ENCODE assay signal across 10 mouse cellular contexts in genomic region chr15:98954425-98955253, GRCm38 (mm10). TPM values are rescaled to one million over a fixed set of nuclear protein-coding genes. Genes with fewer than 3 reads are reported as not detected.
DNase-seq lines count a peak whose midpoint lies in the region; ATAC-seq lines count a peak whose summit lies in the region.
"Had no signal": no experiment of that assay in that cellular context is flagged by ENCODE, and none has a peak within 500 bp of the region (broad histone marks: within the 10 kb centered on the region; RNA-seq: fewer than 3 reads in every experiment).

No protein-coding gene starts in this region.

- ATAC-seq in hindbrain, embryonic 15.5 days (ENCODE audit: low FRiP score, low read depth), result peak; percentile 1; the same call in 1 of the 2 replicates
- no peak for ATAC-seq in midbrain, embryonic 15.5 days (replicated peaks)

- peaks cover 2% of the 10 kb centered on the region; the same call in 1 of the 2 replicates for H3K36me3 ChIP-seq in hindbrain, embryonic 15.5 days
- H3K36me3 ChIP-seq in midbrain, embryonic 15.5 days (replicated peaks), result no peaks in the 10 kb centered on the region

- H3K4me2 ChIP-seq in hindbrain, embryonic 15.5 days, result peak overlapping the region; percentile 79
- H3K4me2 ChIP-seq in midbrain, embryonic 15.5 days, result peak overlapping the region; percentile 65
- H3K4me2 ChIP-seq: liver, embryonic 15.5 days had no signal

- H3K9ac ChIP-seq in hindbrain, embryonic 15.5 days, result peak overlapping the region; percentile 66
- H3K9ac ChIP-seq in midbrain, embryonic 15.5 days, result peak overlapping the region; percentile 53
- H3K9ac ChIP-seq: liver, embryonic 15.5 days had no signal

- peak overlapping the region; percentile 99 for H3K27ac ChIP-seq in hindbrain, embryonic 15.5 days (replicated peaks)
- peak overlapping the region; percentile 100 for H3K27ac ChIP-seq in midbrain, embryonic 15.5 days
- H3K27ac ChIP-seq: liver, embryonic 15.5 days had no signal

- no peaks in the 10 kb centered on the region for H3K9me3 ChIP-seq in hindbrain, embryonic 15.5 days
- H3K9me3 ChIP-seq in midbrain, embryonic 15.5 days, result no peaks in the 10 kb centered on the region
- H3K9me3 ChIP-seq: liver, embryonic 15.5 days had no signal

- no peaks in the 10 kb centered on the region for H3K27me3 ChIP-seq in hindbrain, embryonic 15.5 days
- no peaks in the 10 kb centered on the region for H3K27me3 ChIP-seq in midbrain, embryonic 15.5 days (replicated peaks)

- H3K4me1 ChIP-seq in hindbrain, embryonic 15.5 days (replicated peaks), result peaks cover 11% of the 10 kb centered on the region
- H3K4me1 ChIP-seq in midbrain, embryonic 15.5 days, result peaks cover 9% of the 10 kb centered on the region

- WGBS in hindbrain, embryonic 15.5 days, result 4% methylated on average over 14 of the region's 14 CpGs
- 5% methylated on average over 14 of the region's 14 CpGs for WGBS in midbrain, embryonic 15.5 days

- DNase-seq in adrenal gland, postnatal 14 days, result peak; percentile 43
- DNase-seq in adrenal gland, postnatal 25 days, result no peak
- peak; percentile 26 for DNase-seq in ovary, postnatal 36 days (ENCODE audit: low spot score)
- DNase-seq in ovary, adult 18-20 months (ENCODE audit: low spot score), result no peak
- no peak for DNase-seq in spleen, postnatal 14 days (ENCODE audit: low spot score in 2 of 2)
- no peak for DNase-seq in adrenal gland, adult 18-20 months (ENCODE audit: low spot score in 2 of 2)

- peak overlapping the region; percentile 79 for H3K4me3 ChIP-seq in hindbrain, embryonic 15.5 days
- peak overlapping the region; percentile 87 for H3K4me3 ChIP-seq in midbrain, embryonic 15.5 days
- H3K4me3 ChIP-seq: liver, embryonic 15.5 days had no signal

RNA-seq across cellular contexts. Expression of gene Tuba1a, which starts 1.1 kb away (rescaled TPM):
- 124 and 185 TPM in 2 replicates for total RNA-seq in adrenal gland, postnatal 14 days (2021)
- total RNA-seq in adrenal gland, postnatal 25 days (2021), result 81.5 and 90.9 TPM in 2 replicates
- 14,750 and 15,534 TPM in 2 replicates for polyA plus RNA-seq in hindbrain, embryonic 15.5 days (2015; fragmentation: Nextera tagmentation; extraction: Ambion mirVana)
- 17,671 and 17,732 TPM in 2 replicates for polyA plus RNA-seq in midbrain, embryonic 15.5 days (2015; fragmentation: Nextera tagmentation; extraction: Ambion mirVana)
- 100 to 1,000 TPM in 1 of 2 experiments, 10 to 100 TPM in 1; 74.3 to 169 TPM for total RNA-seq in adrenal gland, adult 18-20 months (2021)

RNA-seq across cellular contexts. Expression of gene Gm49450, which starts 1.3 kb away (rescaled TPM):
- total RNA-seq in adrenal gland, postnatal 14 days (2021), result not detected in 2 replicates
- not detected in 2 replicates for total RNA-seq in adrenal gland, postnatal 25 days (2021)
- polyA plus RNA-seq in hindbrain, embryonic 15.5 days (2015; fragmentation: Nextera tagmentation; extraction: Ambion mirVana), result not detected in 2 replicates
- not detected in 2 replicates for polyA plus RNA-seq in midbrain, embryonic 15.5 days (2015; fragmentation: Nextera tagmentation; extraction: Ambion mirVana)
- total RNA-seq in adrenal gland, adult 18-20 months (2021), result not detected
- polyA plus RNA-seq: liver, embryonic 15.5 days had no signal

RNA-seq across cellular contexts. Expression of gene Tuba1b, which starts 20.3 kb away (rescaled TPM):
- total RNA-seq in adrenal gland, postnatal 14 days (2021), result 337 and 342 TPM in 2 replicates
- total RNA-seq in adrenal gland, postnatal 25 days (2021), result 285 and 323 TPM in 2 replicates
- 1,411 and 1,419 TPM in 2 replicates for polyA plus RNA-seq in hindbrain, embryonic 15.5 days (2015; fragmentation: Nextera tagmentation; extraction: Ambion mirVana)
- polyA plus RNA-seq in midbrain, embryonic 15.5 days (2015; fragmentation: Nextera tagmentation; extraction: Ambion mirVana), result 1,136 and 1,188 TPM in 2 replicates
- total RNA-seq in adrenal gland, adult 18-20 months (2021), result 100 to 1,000 TPM; 193 to 255 TPM

RNA-seq across cellular contexts. Expression of gene Lmbr1l, which starts 36.6 kb away (rescaled TPM):
- total RNA-seq in adrenal gland, postnatal 14 days (2021), result 21.4 and 26.3 TPM in 2 replicates
- 25.2 and 30.5 TPM in 2 replicates for total RNA-seq in adrenal gland, postnatal 25 days (2021)
- polyA plus RNA-seq in hindbrain, embryonic 15.5 days (2015; fragmentation: Nextera tagmentation; extraction: Ambion mirVana), result 26.8 and 29.3 TPM in 2 replicates
- polyA plus RNA-seq in midbrain, embryonic 15.5 days (2015; fragmentation: Nextera tagmentation; extraction: Ambion mirVana), result 35.5 and 38.3 TPM in 2 replicates
- 10 to 100 TPM; 12.1 to 14.0 TPM for total RNA-seq in adrenal gland, adult 18-20 months (2021)

RNA-seq across cellular contexts. Expression of gene Dhh, which starts 56.3 kb away (rescaled TPM):
- total RNA-seq in adrenal gland, postnatal 14 days (2021), result 1.9 and 3.5 TPM in 2 replicates
- 1.1 and 2.4 TPM in 2 replicates for total RNA-seq in adrenal gland, postnatal 25 days (2021)
- 1.9 and 2.5 TPM in 2 replicates for polyA plus RNA-seq in hindbrain, embryonic 15.5 days (2015; fragmentation: Nextera tagmentation; extraction: Ambion mirVana)
- 0.35 and 0.73 TPM in 2 replicates for polyA plus RNA-seq in midbrain, embryonic 15.5 days (2015; fragmentation: Nextera tagmentation; extraction: Ambion mirVana)
- 1 to 10 TPM in 1 of 2 experiments, under 1 TPM in 1; 0.86 to 2.1 TPM for total RNA-seq in adrenal gland, adult 18-20 months (2021)
- total RNA-seq: common myeloid progenitor, adult 5-6 weeks had no signal

Comparison
In these comparisons a context has a peak if more than half of its experiments do, and no peak if none do; other contexts are left out.
1. DNase-seq: peak in adrenal gland, postnatal 14 days (single experiment) and ovary, postnatal 36 days (single experiment); none in adrenal gland, postnatal 25 days (single experiment), ovary, adult 18-20 months (single experiment), spleen, postnatal 14 days (0 of 2) and adrenal gland, adult 18-20 months (0 of 2).